Mouse (Mus musculus): ENCODE results near the gene Bean1.

GRCm38 (mm10) chr8:104199802-104200201 lies 29.6 kb downstream of the Bean1 start:
- TF ChIP-seq MAFK (IDR thresholded peaks at IDR 0.05; ENCODE audit: insufficient read depth, low read depth, low read length) (no peak), ZC3H11A (IDR thresholded peaks at IDR 0.05; ENCODE audit: borderline replicate concordance, low read depth, low read length) (no peak), ZNF384 (IDR thresholded peaks at IDR 0.05; ENCODE audit: low read depth, low read length) (no peak), CHD2 (IDR thresholded peaks at IDR 0.05; ENCODE audit: low read depth, low read length) (no peak)
